Mouse (Mus musculus): ENCODE results near the gene Dhcr7.

GRCm38 (mm10) chr7:143822375-143823265, at the start of gene Dhcr7, which contains the start of gene Nadsyn1:
- no peak for TF ChIP-seq CTCF (IDR thresholded peaks at IDR 0.05; ENCODE audit: low read depth)
- TF ChIP-seq EP300 (IDR thresholded peaks at IDR 0.05; ENCODE audit: low read depth): no peak

Data from liver, embryonic 14.5 days (tissue).